Mouse (Mus musculus): ENCODE data around the gene Mapkapk3.

The Mapkapk3 gene

GRCm38 (mm10) chr9:107262375-107262774 is 27.3 kb downstream of the Mapkapk3 start:
- no peak for DNase-seq

- no peak for DNase-seq
Measured at GRCm38 (mm10) chr9:107261792-107262191, 27.9 kb downstream of the Mapkapk3 start.

DNA sequence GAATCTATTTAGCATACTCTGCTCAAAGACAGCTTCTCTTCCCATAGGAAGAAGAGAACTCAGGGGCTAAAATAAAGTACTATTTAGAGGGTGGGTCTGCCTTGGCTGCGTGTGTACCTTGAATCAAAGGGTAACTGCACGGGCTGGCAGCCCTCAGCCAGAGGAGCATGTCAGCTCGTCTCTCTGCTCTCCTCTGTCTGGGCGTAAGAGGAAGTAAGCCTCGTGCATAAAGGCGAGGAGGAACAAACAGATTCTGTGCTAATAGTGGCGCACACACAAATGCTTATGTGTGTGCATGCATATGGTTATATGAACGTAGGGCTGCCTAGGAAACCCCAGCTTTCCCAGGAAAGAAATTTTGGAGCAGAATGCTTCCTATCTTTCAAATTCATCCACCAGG is 28.8 kb downstream of the Mapkapk3 start:
- no peak for DNase-seq

GRCm38 (mm10) chr9:107260429-107260828 is 29.2 kb downstream of the Mapkapk3 start:
- DNase-seq: no peak

DNA sequence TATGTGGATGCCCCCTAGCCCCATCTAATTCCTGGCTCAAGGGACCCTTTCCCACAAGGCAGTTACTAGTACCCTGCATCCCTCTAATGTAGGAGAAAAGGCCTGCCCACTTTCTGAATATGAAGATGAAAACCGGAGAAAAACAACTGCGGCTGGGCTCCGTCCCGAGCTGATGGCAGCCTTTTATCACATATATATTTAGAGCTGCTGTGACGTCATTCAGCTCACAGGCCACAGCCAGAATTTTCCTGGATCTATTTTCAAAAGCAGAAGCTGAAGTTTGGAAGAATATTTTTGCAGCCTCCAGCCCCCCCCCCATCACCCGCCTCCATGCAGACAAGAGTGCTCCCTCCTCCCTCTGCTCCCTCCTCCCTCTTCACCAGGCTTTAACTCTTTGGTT is 30.1 kb downstream of the Mapkapk3 start:
- DNase-seq: no peak

- DNase-seq: no peak
Measured at GRCm38 (mm10) chr9:107255596-107255995, 34.1 kb downstream of the Mapkapk3 start.

GRCm38 (mm10) chr9:107254925-107255324 is 34.8 kb downstream of the Mapkapk3 start:
- no peak for DNase-seq

DNA sequence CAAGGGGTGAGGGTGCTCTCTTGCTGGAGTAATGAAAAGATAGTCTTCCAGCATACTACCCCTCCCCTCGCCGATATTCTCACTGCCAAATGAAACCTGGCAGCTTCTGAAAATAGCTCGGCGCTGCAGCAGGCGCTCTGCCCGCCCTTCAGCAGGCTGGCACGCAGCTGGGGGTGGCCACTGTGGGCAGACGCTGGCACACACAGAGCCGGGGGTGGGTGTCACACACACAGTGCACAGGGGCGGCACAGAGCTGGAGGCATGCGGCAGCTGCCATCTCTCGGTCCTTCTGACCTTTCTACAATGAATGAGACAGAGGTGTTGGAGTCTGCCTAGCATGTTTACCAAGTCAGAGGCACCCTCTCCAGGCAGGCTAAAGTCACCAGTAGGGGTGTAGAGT is 35.2 kb downstream of the Mapkapk3 start:
- DNase-seq: no peak

DNA sequence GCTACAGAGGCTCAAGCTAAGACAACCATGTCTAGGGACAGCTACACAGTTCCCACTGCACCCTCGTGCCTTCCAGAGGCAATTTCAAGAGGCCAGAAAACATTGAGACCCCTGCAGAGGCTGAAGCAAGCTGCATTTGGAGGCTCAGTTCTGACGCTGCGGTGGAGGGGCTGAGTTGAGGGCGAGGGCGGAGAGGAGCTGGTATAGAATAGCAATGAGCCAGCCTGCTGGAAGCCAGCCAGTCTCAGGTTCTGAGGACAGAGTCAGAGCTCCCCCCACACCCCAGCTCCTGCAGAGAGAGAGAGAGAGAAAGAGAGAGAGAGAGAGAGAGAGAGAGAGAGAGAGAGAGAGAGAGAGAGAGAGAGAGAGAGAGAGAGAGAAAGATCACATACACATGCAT is 37.5 kb downstream of the Mapkapk3 start:
- DNase-seq: no peak

DNA sequence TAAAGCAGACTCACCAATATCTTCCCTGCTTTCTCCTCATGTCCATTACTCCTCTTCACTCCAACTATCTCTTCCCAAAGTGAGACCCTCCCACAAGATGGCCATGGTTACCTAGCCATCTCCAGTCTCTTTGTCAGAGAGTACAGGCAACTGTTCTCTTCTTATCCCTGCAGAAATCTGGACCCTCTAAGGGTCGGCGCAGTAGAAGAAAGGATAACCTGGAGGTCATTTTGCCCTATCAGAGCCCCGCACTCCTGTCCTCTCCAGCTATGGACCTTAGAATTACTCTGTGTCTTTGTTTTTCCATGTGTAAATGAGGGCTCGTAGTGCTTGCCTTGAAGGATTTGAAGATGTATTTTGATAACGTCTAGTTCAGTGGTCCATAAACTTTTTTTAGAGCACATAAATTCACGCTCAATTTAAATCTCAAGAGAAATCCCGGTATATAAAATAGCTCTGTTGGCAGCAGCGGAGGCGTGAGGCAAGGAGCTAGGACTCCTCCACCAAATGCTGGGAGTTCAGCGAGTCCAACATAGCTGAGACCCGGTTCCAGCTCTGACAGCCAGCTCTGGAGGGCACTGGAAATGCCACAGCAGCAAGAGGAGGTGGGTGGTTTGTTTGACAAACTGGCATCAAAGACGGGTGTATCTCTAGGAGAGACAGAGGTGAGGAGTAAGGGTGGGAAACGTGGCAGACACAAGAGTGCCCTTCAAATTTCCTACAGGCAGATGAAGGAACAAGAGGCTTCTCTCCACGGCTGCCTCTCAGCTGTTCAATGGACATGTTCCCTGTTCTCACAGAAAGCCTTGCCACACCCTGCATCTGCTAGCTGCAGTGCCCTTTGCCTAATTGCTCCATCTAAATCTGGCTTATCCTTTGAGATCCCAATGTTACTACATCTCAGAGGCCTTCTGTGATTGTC is 39.0 kb downstream of the Mapkapk3 start:
- DNase-seq: no peak

- DNase-seq: no peak
Measured at GRCm38 (mm10) chr9:107249154-107249553, 40.5 kb downstream of the Mapkapk3 start.

DNA sequence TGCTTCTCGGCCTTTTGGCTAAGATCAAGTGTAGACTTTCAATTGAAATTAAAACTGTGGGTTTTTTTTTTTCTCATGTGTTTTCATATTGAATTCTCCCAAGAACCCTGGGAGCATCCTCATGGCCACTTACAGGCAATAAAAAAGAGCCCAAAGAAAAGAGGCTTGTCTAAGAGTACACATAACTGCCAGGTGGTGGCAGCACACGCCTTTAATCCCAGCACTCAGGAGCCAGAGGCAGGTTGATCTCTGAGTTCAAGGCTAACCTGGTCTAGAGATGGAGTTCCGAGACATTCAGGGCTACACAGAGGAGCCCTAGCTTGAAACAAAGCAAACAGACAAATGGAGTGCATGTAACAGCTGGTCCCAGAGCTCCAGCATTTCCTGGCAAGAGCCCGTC is 43.5 kb downstream of the Mapkapk3 start:
- peak; percentile 29 for DNase-seq

GRCm38 (mm10) chr9:107245311-107245710 is 44.4 kb downstream of the Mapkapk3 start:
- DNase-seq: no peak

GRCm38 (mm10) chr9:107236151-107236550 is 53.5 kb downstream of the Mapkapk3 start:
- DNase-seq: no peak

- no peak for DNase-seq
Measured at GRCm38 (mm10) chr9:107235261-107235660, 54.4 kb downstream of the Mapkapk3 start.

DNA sequence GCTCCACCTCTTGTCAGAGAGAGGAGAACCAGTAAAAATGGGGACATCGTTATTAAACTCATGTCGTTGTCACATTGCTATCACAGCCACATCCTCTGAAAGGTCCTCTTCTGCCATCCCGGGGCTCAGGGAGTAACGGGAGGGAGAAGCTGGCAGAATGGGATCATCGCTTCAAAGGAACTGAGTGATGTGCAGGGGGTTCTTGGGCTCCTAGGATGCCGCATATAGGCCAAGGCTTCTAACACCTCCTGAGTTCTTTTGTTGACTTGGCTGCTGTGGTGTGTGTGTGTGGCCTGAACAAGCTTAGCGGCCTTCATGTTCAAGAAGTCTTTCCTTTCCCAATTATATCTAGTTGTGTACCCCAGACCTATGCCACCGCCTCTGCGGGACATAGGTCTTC is 57.5 kb downstream of the Mapkapk3 start:
- no peak for DNase-seq

- peak; percentile 56 for DNase-seq
Measured at GRCm38 (mm10) chr9:107231539-107232139, 58.0 kb downstream of the Mapkapk3 start, which contains the start of gene Dock3. Dock3 (minus strand) TSS chr9:107231909.

DNA sequence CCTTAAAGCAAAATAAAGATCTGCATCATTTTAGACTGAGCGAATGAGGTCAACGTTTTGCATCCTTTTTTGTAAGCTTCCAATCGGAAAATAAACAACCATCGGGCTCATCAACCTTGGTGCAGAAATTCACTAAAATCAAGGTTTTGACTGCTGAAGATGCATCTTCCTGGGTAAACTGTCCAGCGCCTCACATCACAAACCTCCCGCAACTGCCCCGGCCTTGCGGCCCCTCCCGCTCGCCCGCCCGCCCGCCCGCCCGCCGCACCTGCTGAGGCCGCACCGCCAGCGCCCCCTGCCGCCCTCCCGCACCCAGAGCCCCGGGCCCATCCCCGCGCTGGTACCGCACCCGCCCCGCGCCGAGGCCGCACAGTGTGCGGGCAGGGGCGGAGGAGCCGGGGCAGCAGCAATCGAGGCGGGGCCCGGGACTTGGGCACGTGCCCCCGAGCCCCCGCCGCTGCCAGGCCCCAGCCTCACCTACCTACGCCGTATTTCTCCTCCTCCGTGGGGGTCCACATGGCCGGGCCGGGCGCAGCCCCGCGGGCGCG is 58.6 kb downstream of the Mapkapk3 start:
- peak; percentile 31 for DNase-seq

- no peak for DNase-seq
Measured at GRCm38 (mm10) chr9:107224597-107224996, 65.1 kb downstream of the Mapkapk3 start.

Measured in thymus, postnatal 14 days (tissue).